Mouse (Mus musculus) stomach, postnatal 0 days (tissue): Measurements from ENCODE around the gene Zfand6.

ENCODE experiments used
- CTCF ChIP-seq: IDR thresholded peaks from 2 replicates; pipeline ENCODE4 v1.5.1; 2016; ENCODE audit warnings: antibody characterized with exemption, low read depth, mild to moderate bottlenecking, moderate library complexity
- EP300 ChIP-seq: optimal IDR thresholded peaks from 2 replicates; pipeline ENCODE3; 2016; ENCODE audit warnings: antibody characterized with exemption

DNA sequence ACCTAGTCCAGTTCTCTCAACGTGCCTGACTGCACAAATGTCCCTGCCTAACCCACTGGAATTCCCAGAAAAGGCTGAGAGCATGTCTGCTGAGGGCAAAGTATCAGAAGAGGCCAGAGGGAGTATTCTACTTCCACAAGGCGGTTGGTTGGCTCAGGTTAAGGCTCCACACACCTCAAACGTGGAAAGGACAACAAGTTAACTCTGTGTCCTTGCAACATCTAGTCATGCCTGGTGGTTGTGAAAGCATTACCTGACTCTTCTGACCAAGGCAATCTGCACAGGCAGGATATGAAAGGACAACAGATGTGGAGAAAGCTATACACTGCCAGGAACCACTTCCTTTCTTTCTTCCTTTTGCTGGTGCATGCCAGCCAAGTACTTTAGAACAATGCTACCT is 85.3 kb downstream of the Zfand6 start:
- TF ChIP-seq EP300 (no peak), CTCF (no peak)
